8 mouse cellular contexts compared by ENCODE assay signal in genomic region chr12:27357076-27357637, GRCm38 (mm10). TPM values are rescaled to one million over a fixed set of nuclear protein-coding genes. Genes with fewer than 3 reads are reported as not detected.
DNase-seq lines count a peak whose midpoint lies in the region; ATAC-seq and TF ChIP-seq lines count a peak whose summit lies in the region.

No protein-coding gene starts in this region.

- no peak overlapping the region for H3K4me3 ChIP-seq in neural tube, embryonic 12.5 days
- no peak overlapping the region for H3K4me3 ChIP-seq in left cerebral cortex, adult 2 months

- H3K4me1 ChIP-seq in neural tube, embryonic 12.5 days, result peaks cover 16% of the 10 kb centered on the region

- peak overlapping the region; percentile 41 for H3K4me2 ChIP-seq in neural tube, embryonic 12.5 days (replicated peaks)

- H3K36me3 ChIP-seq in neural tube, embryonic 12.5 days, result no peaks in the 10 kb centered on the region

- peak; percentile 5 for DNase-seq in cerebellum, adult 11-12 months
- no peak for DNase-seq in cerebellum, adult 9-10 months
- DNase-seq in MN1 (ENCODE audit: low spot score), result peak; percentile 75
- DNase-seq in gonadal fat pad, adult 2 months (ENCODE audit: low read depth), result peak; percentile 27
- DNase-seq in kidney, adult 8-10 months, result peak; percentile 48 to 57
- no peak for DNase-seq in left cerebral cortex, adult 2 months (ENCODE audit: extremely low spot score in 1 of 2, low spot score in 2 of 2)

- H3K27ac ChIP-seq in neural tube, embryonic 12.5 days, result peak overlapping the region; percentile 70
- H3K27ac ChIP-seq in left cerebral cortex, adult 2 months, result no peak overlapping the region

- intact Hi-C loops in left cerebral cortex, adult 2 months (cut with DNase I), result no loop called here

- peak; percentile 95 for ATAC-seq in neural tube, embryonic 12.5 days (ENCODE audit: low FRiP score, low read depth)
- ATAC-seq in erythroblast, adult 5-6 weeks (replicated peaks; ENCODE audit: low FRiP score, poor library complexity, severe bottlenecking), result no peak

- peak overlapping the region; percentile 18; the same call in 1 of the 2 replicates for H3K9ac ChIP-seq in neural tube, embryonic 12.5 days

- 17% methylated on average over 12 of the region's 12 CpGs for WGBS in neural tube, embryonic 12.5 days

- no peak for TF ChIP-seq CTCF in left cerebral cortex, adult 2 months (IDR thresholded peaks at IDR 0.05)

- H3K27me3 ChIP-seq in neural tube, embryonic 12.5 days (replicated peaks), result no peaks in the 10 kb centered on the region

- no peaks in the 10 kb centered on the region for H3K9me3 ChIP-seq in neural tube, embryonic 12.5 days

RNA-seq across cellular contexts. Expression of gene Sox11, which starts 14.8 kb away (rescaled TPM):
- polyA plus RNA-seq in gonadal fat pad, adult 2 months (2012; rRNA removed), result 0.09 and 0.16 TPM in 2 replicates
- polyA plus RNA-seq in neural tube, embryonic 12.5 days (2016; fragmentation: Nextera tagmentation; extraction: Ambion mirVana), result 576 and 584 TPM in 2 replicates
- 10 to 100 TPM; 14.4 to 19.6 TPM for total RNA-seq in left cerebral cortex, adult 2 months (2021)
- not detected in 2 replicates for total RNA-seq in erythroblast, adult 5-6 weeks (2015; ENCODE audit: low replicate concordance)
- total RNA-seq in erythroblast, adult 5-6 weeks (2017; ENCODE audit: low replicate concordance), result 0.14 TPM in 1 of 2 replicates, not detected in the other

Comparison
In these comparisons a context has a peak if more than half of its experiments do, and no peak if none do; other contexts are left out.
1. DNase-seq: peak in cerebellum, adult 11-12 months (single experiment), MN1 (single experiment), gonadal fat pad, adult 2 months (single experiment) and kidney, adult 8-10 months (2 of 2); none in cerebellum, adult 9-10 months (single experiment) and left cerebral cortex, adult 2 months (0 of 2).
2. RNA of gene Sox11, which starts 14.8 kb away (total RNA-seq): 14.4 to 19.6 TPM in left cerebral cortex, adult 2 months; 0.14 TPM in erythroblast, adult 5-6 weeks; every median in the first group is over 10 times any median in the second.